Mouse (Mus musculus) heart, postnatal 0 days (tissue): ENCODE data around the gene Psmd8.

ENCODE experiments used
- CTCF ChIP-seq: IDR thresholded peaks from 2 replicates; pipeline ENCODE4 v1.5.1; 2016; ENCODE audit warnings: antibody characterized with exemption, control low read depth, low read depth
- EP300 ChIP-seq: IDR thresholded peaks from 2 replicates; pipeline ENCODE4 v1.6.1; 2016; ENCODE audit warnings: antibody characterized with exemption, low read depth

DNA sequence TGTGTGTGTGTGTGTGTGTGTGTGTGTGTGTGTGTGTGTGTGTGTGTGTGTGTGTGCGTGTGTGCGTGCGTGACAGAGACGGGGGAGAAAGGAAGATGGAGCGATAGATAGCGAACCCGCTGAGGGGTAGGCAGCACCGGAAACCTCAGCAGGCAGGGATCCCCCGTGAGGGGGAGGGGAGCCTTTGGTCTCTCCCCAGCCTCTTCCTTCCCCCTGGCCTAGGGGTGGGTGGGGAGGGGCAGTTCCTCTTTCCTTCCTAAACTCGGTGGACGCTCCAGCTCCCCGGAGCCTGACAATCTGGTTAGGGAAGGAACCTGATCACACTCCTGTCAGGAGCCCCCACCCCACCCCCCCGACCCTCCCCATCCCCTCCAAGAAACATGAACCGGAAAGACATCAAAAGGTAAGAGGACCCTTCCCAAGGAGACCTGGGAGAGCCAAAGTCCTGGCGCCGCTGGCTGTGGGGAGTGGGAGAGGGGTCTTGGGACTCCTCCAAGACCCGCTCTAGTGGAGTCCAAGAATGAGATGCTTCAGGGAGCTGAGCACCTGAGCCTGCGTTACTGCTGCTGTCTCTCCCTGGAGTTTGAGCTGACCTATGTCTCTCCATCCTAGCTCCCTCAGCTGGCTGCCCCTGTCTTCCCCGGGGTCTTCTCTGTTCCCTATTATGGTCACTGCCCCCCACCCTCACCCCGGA, 45.7 kb downstream of the Psmd8 start, which contains the start of gene Rasgrp4:
- TF ChIP-seq EP300 (no peak), CTCF (no peak)
